Mouse (Mus musculus): Measurements from ENCODE around the gene Nlgn3.
A peak's percentile ranks its signal among the peaks of the same experiment; 100 is the strongest.
"Not testable (repeated sequence)": the region's sequence is repeated elsewhere in the genome, so short reads cannot be mapped to it uniquely, and the experiment has no call there.

Nlgn3 gene

GRCm38 (mm10) chrX:101300427-101301030 lies 1.6 kb downstream of the Nlgn3 start:
- 0 out of 2 replicates have a peak, but pooled peaks have one; percentile 12 for ATAC-seq (ENCODE audit: low TSS enrichment)

GRCm38 (mm10) chrX:101301654-101302053 lies 2.7 kb downstream of the Nlgn3 start:
- peak; percentile 36; the same call in 1 of the 2 replicates for ATAC-seq (ENCODE audit: low TSS enrichment)

- ATAC-seq (ENCODE audit: low TSS enrichment) = no peak
Observed at GRCm38 (mm10) chrX:101304646-101305045, 5.7 kb downstream of the Nlgn3 start.

- peak; percentile 52 for ATAC-seq (ENCODE audit: low TSS enrichment)
Observed at GRCm38 (mm10) chrX:101309299-101309698, 10.3 kb downstream of the Nlgn3 start.

GRCm38 (mm10) chrX:101313625-101314359 lies 14.8 kb downstream of the Nlgn3 start:
- ATAC-seq (ENCODE audit: low TSS enrichment) = peak; percentile 79

GRCm38 (mm10) chrX:101319775-101320174 lies 20.8 kb downstream of the Nlgn3 start:
- no peak for ATAC-seq (ENCODE audit: low TSS enrichment)

- no peak for ATAC-seq (ENCODE audit: low TSS enrichment)
Observed at GRCm38 (mm10) chrX:101325989-101326899, 27.3 kb downstream of the Nlgn3 start.

- peak; percentile 22 for ATAC-seq (ENCODE audit: low TSS enrichment)
Observed at GRCm38 (mm10) chrX:101329372-101330028, 30.5 kb downstream of the Nlgn3 start.

GRCm38 (mm10) chrX:101332031-101332374 lies 33.0 kb downstream of the Nlgn3 start:
- ATAC-seq (ENCODE audit: low TSS enrichment) = no peak

- peak; percentile 97 for ATAC-seq (ENCODE audit: low TSS enrichment)
Observed at GRCm38 (mm10) chrX:101332375-101333211, 33.6 kb downstream of the Nlgn3 start.

GRCm38 (mm10) chrX:101334606-101335005 lies 35.6 kb downstream of the Nlgn3 start:
- no peak for ATAC-seq (ENCODE audit: low TSS enrichment)

GRCm38 (mm10) chrX:101338666-101339065 lies 39.7 kb downstream of the Nlgn3 start:
- ATAC-seq (ENCODE audit: low TSS enrichment) = no peak

GRCm38 (mm10) chrX:101342837-101343236 lies 43.9 kb downstream of the Nlgn3 start:
- ATAC-seq (ENCODE audit: low TSS enrichment) = not testable (repeated sequence)

GRCm38 (mm10) chrX:101345456-101345855 lies 46.5 kb downstream of the Nlgn3 start:
- no peak for ATAC-seq (ENCODE audit: low TSS enrichment)

- peak; percentile 64 for ATAC-seq (ENCODE audit: low TSS enrichment)
Observed at GRCm38 (mm10) chrX:101346475-101346874, 47.5 kb downstream of the Nlgn3 start.

- no peak for ATAC-seq (ENCODE audit: low TSS enrichment)
Observed at GRCm38 (mm10) chrX:101351188-101351587, 52.2 kb downstream of the Nlgn3 start.

- not testable (repeated sequence) for ATAC-seq (ENCODE audit: low TSS enrichment)
Observed at GRCm38 (mm10) chrX:101358902-101359301, 59.9 kb downstream of the Nlgn3 start.

GRCm38 (mm10) chrX:101369001-101369400 lies 70.0 kb downstream of the Nlgn3 start:
- no peak for ATAC-seq (ENCODE audit: low TSS enrichment)

GRCm38 (mm10) chrX:101370573-101370972 lies 71.6 kb downstream of the Nlgn3 start:
- ATAC-seq (ENCODE audit: low TSS enrichment) = no peak

GRCm38 (mm10) chrX:101372946-101373345 lies 74.0 kb downstream of the Nlgn3 start:
- ATAC-seq (ENCODE audit: low TSS enrichment) = no peak
